Mouse (Mus musculus): ENCODE results near the gene Fbxw24. TPM values are rescaled to one million over a fixed set of nuclear protein-coding genes. Genes with fewer than 3 reads are reported as not detected.
"Not testable (repeated sequence)": the region's sequence is repeated elsewhere in the genome, so short reads cannot be mapped to it uniquely, and the experiment has no call there.

Fbxw24 gene
- polyA plus RNA-seq (2014; fragmentation: Nextera tagmentation; extraction: Ambion mirVana) = not detected in 2 replicates

DNA sequence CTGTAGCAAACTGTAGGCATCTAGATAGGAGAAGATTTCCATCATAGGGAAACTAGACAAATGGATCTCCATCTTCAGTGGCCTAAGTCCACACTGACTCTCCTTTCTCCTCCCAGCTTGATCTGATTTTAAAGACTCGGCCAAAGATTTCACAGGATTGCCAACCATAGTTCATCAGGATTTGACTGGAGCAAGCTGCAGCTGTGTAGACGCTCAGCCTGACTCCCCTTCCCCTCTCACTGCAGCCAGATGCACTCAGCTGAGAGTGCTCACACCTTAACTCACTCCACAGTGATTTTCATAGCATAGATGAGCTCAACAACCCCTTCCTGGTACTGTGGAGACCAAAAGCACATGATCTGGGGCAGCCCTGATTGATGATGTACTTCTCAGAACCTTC lies at the start of gene Fbxw24:
TSS of gene Fbxw24 (minus strand) at position 101 of the 400 bp plus-strand sequence.
- not testable (repeated sequence) for H3K27me3 ChIP-seq (replicated peaks; ENCODE audit: control insufficient read depth, insufficient read depth, low read length); H3K36me3 ChIP-seq (ENCODE audit: control insufficient read depth, insufficient read depth, low read length); DNase-seq (ENCODE audit: low spot score); H3K9ac ChIP-seq (ENCODE audit: low read depth, low read length); ATAC-seq (replicated peaks; ENCODE audit: low FRiP score); H3K4me2 ChIP-seq; H3K27ac ChIP-seq (ENCODE audit: low read depth, low read length); H3K4me1 ChIP-seq (replicated peaks; ENCODE audit: control insufficient read depth, insufficient read depth, low read length); H3K9me3 ChIP-seq (ENCODE audit: control insufficient read depth, low read length); H3K4me3 ChIP-seq (ENCODE audit: low read depth, low read length)
- WGBS = 76% methylated on average over 2 of the region's 2 CpGs

DNA sequence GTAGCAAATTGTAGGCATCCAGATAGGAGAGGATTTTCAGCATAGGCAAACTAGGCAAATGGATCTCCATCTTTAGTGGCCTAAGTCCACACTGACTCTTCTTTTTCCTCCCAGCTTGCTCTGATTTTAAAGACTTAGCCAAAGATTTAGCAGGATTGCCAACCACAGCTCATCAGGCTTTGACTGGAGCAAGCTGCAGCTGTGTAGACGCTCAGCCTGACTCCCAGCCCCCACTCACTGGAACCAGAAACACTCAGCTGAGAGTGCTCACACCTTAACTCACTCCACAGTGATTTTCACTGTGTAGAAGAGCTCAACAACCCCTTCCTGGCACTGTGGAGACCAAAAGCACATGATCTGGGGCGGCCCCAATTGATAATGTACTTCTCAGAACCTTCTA lies 38.7 kb upstream of the Fbxw24 start, which contains the start of gene Fbxw25:
TSS of gene Fbxw25 (minus strand) at position 101 of the 400 bp plus-strand sequence.
- not testable (repeated sequence) for H3K9me3 ChIP-seq (ENCODE audit: control insufficient read depth, low read length); DNase-seq (ENCODE audit: low spot score); H3K27me3 ChIP-seq (replicated peaks; ENCODE audit: control insufficient read depth, insufficient read depth, low read length); H3K4me1 ChIP-seq (replicated peaks; ENCODE audit: control insufficient read depth, insufficient read depth, low read length); H3K27ac ChIP-seq (ENCODE audit: low read depth, low read length); H3K4me3 ChIP-seq (ENCODE audit: low read depth, low read length); ATAC-seq (replicated peaks; ENCODE audit: low FRiP score); H3K9ac ChIP-seq (ENCODE audit: low read depth, low read length); H3K36me3 ChIP-seq (ENCODE audit: control insufficient read depth, insufficient read depth, low read length); H3K4me2 ChIP-seq
- 59% methylated on average over 2 of the region's 2 CpGs for WGBS

DNA sequence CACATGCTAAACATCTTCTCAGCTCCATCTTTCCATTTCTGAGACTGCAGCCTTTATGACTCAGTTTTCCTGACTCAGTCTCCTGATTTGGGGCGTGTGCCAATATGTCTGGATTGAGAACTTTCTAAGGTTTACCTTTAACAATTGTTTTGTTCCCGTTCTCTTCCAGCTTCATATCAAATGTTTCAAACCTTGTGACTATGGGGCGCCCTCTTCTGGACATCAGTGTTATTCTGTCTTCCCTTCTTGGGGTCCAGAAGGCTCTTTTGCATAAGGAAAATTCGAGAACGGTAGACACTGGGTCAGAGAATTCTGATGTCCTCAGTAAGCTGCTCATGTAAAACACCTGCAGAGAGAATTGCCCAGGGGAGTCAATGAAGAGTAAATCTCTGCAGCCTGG lies 19.0 kb downstream of the Fbxw24 start:
- WGBS = 37% methylated on average over 5 of the region's 5 CpGs
- H3K36me3 ChIP-seq (ENCODE audit: control insufficient read depth, insufficient read depth, low read length); H3K9me3 ChIP-seq (ENCODE audit: control insufficient read depth, low read length); H3K27ac ChIP-seq (ENCODE audit: low read depth, low read length); H3K27me3 ChIP-seq (replicated peaks; ENCODE audit: control insufficient read depth, insufficient read depth, low read length); ATAC-seq (replicated peaks; ENCODE audit: low FRiP score); H3K4me1 ChIP-seq (replicated peaks; ENCODE audit: control insufficient read depth, insufficient read depth, low read length); H3K4me3 ChIP-seq (ENCODE audit: low read depth, low read length); DNase-seq (ENCODE audit: low spot score); H3K4me2 ChIP-seq; H3K9ac ChIP-seq (ENCODE audit: low read depth, low read length): not testable (repeated sequence)

DNA sequence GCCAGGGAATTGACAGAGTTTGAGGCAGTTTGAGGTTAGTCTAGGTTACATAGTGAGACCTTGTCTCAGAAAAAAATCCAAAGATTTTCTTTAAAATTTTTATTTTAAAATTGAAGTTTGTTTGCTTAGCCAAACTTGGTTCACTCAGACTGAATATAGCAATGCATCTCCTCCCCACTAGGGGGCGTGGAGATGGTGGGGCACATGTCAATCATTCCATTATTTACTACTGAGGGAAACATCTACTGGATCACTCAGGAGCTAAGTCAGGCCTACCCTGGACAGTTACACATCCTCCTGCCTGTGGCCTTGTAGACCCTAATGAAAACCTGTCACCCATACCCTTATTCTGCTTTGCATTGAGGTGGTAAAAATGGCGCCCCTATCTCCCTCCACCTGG lies 23.7 kb downstream of the Fbxw24 start:
- not testable (repeated sequence) for H3K4me2 ChIP-seq; H3K27ac ChIP-seq (ENCODE audit: low read depth, low read length); H3K9ac ChIP-seq (ENCODE audit: low read depth, low read length); H3K4me1 ChIP-seq (replicated peaks; ENCODE audit: control insufficient read depth, insufficient read depth, low read length); H3K36me3 ChIP-seq (ENCODE audit: control insufficient read depth, insufficient read depth, low read length); H3K9me3 ChIP-seq (ENCODE audit: control insufficient read depth, low read length); H3K27me3 ChIP-seq (replicated peaks; ENCODE audit: control insufficient read depth, insufficient read depth, low read length); DNase-seq (ENCODE audit: low spot score); H3K4me3 ChIP-seq (ENCODE audit: low read depth, low read length); ATAC-seq (replicated peaks; ENCODE audit: low FRiP score)
- 53% methylated on average over 2 of the region's 2 CpGs for WGBS

DNA sequence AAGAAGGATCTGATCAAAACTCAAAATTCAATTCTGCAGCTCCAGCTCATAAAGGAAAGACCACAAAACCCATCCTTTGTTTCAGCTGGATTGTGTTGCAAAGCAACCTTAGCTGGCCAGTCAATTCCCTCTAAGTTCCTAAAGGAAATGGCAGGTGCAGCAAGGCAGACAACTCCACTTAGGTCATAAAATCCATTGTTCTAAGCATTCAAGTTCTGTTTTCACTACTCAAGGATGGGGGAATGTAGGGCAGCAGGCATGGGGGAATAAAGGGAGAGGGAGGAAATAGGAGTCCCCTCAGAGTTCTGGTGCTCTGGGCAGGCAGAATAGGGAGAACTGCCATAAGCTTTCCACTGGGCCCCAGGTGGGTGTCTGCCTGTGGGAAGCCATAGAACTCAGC lies 28.6 kb downstream of the Fbxw24 start:
- no peak for DNase-seq (ENCODE audit: low spot score)
- H3K27ac ChIP-seq (ENCODE audit: low read depth, low read length) = no peak overlapping the region
- H3K4me1 ChIP-seq (replicated peaks; ENCODE audit: control insufficient read depth, insufficient read depth, low read length) = no peaks in the 10 kb centered on the region
- H3K36me3 ChIP-seq (ENCODE audit: control insufficient read depth, insufficient read depth, low read length) = no peaks in the 10 kb centered on the region
- no peak overlapping the region for H3K4me3 ChIP-seq (ENCODE audit: low read depth, low read length)
- no peak overlapping the region for H3K9ac ChIP-seq (ENCODE audit: low read depth, low read length)
- H3K4me2 ChIP-seq = no peak overlapping the region
- no peaks in the 10 kb centered on the region for H3K9me3 ChIP-seq (ENCODE audit: control insufficient read depth, low read length)
- ATAC-seq (replicated peaks; ENCODE audit: low FRiP score) = no peak
- no peaks in the 10 kb centered on the region for H3K27me3 ChIP-seq (replicated peaks; ENCODE audit: control insufficient read depth, insufficient read depth, low read length)

DNA sequence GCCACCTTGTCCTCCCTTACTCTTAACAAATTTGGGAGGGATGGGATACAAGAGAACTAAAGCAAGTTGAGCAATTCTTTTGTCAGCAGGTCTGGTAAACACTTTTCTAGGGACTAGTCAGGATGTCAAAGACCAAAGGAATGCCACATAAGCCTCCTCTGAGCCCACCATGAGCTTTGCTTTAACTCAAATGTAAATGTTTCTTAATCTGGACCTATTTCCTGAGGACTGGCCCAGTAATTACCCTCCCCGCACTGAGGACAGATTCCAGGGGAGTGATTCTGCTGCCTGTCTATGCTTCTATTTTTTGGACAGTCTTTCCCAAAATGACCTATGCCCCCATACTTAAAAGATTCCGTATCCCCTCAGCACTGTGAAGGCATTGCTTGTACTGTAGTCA lies 31.0 kb downstream of the Fbxw24 start:
- H3K9me3 ChIP-seq (ENCODE audit: control insufficient read depth, low read length) = no peaks in the 10 kb centered on the region
- no peaks in the 10 kb centered on the region for H3K27me3 ChIP-seq (replicated peaks; ENCODE audit: control insufficient read depth, insufficient read depth, low read length)
- no peaks in the 10 kb centered on the region for H3K36me3 ChIP-seq (ENCODE audit: control insufficient read depth, insufficient read depth, low read length)
- WGBS = 82% methylated on average over 2 of the region's 2 CpGs
- no peak for DNase-seq (ENCODE audit: low spot score)
- H3K27ac ChIP-seq (ENCODE audit: low read depth, low read length) = no peak overlapping the region
- H3K4me2 ChIP-seq = no peak overlapping the region
- no peak overlapping the region for H3K9ac ChIP-seq (ENCODE audit: low read depth, low read length)
- no peak overlapping the region for H3K4me3 ChIP-seq (ENCODE audit: low read depth, low read length)
- no peaks in the 10 kb centered on the region for H3K4me1 ChIP-seq (replicated peaks; ENCODE audit: control insufficient read depth, insufficient read depth, low read length)
- ATAC-seq (replicated peaks; ENCODE audit: low FRiP score) = no peak

DNA sequence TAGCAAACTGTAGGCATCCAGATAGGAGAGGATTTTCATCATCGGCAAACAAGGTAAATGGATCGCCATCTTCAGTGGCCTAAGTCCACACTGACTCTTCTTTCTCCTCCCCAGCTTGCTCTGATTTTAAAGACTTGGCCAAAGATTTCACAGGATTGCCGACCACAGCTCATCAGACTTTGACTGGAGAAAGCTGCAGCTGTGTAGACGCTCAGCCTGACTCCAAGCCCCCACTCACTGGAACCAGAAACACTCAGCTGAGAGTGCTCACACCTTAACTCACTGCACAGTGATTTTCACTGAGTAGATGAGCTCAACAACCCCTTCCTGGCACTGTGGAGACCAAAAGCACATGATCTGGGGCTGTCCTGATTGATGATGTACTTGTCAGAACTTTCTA lies 57.7 kb downstream of the Fbxw24 start, which contains the start of gene Fbxw15:
TSS of gene Fbxw15 (minus strand) at position 101 of the 400 bp plus-strand sequence.
- not testable (repeated sequence) for H3K27ac ChIP-seq (ENCODE audit: low read depth, low read length); H3K4me1 ChIP-seq (replicated peaks; ENCODE audit: control insufficient read depth, insufficient read depth, low read length); ATAC-seq (replicated peaks; ENCODE audit: low FRiP score); DNase-seq (ENCODE audit: low spot score); H3K4me3 ChIP-seq (ENCODE audit: low read depth, low read length); H3K4me2 ChIP-seq; H3K9ac ChIP-seq (ENCODE audit: low read depth, low read length); H3K36me3 ChIP-seq (ENCODE audit: control insufficient read depth, insufficient read depth, low read length); H3K9me3 ChIP-seq (ENCODE audit: control insufficient read depth, low read length); H3K27me3 ChIP-seq (replicated peaks; ENCODE audit: control insufficient read depth, insufficient read depth, low read length)
- WGBS = 79% methylated on average over 4 of the region's 4 CpGs

DNA sequence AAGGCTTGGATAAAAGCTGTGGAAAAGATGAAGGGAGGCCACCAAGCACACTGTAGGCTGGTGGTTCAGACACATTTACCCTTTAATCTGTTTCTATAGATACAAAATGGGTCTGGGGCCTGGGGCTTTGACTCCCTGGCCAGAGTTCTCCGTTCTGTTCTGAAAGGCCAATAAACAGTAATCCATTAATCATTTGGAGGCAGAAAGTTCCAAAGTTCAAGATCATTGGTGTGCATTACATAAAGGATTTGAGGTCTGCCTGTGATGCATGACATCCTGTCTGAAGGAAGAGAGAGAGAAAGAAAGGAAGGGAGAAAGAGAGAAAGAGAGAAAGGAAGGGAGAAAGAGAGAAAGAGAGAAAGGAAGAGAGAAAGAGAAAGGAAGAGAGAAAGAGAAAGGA lies 60.3 kb downstream of the Fbxw24 start:
- ATAC-seq (replicated peaks; ENCODE audit: low FRiP score) = no peak
- 65% methylated on average over 1 of the region's 1 CpGs for WGBS

DNA sequence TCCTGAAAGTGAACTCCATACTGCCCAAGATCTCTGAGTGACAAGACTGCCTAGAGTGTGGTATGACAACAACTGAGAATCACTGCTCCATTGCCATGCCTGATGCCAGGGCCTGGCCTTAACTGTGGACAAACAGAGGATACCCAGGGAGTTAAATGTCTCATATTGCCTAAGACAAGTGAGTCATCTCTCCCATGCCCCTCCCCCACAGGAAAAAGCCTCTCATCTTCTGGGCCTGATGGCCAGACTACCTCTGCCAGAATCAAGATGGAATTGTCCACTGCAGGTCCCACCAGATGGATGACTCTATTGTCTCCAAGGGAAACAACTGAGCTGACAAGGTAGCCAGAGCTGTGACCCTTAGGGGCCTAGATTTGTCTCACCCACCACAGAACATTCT lies 63.8 kb downstream of the Fbxw24 start:
- not testable (repeated sequence) for H3K9me3 ChIP-seq (ENCODE audit: control insufficient read depth, low read length); H3K36me3 ChIP-seq (ENCODE audit: control insufficient read depth, insufficient read depth, low read length); H3K4me3 ChIP-seq (ENCODE audit: low read depth, low read length); H3K27me3 ChIP-seq (replicated peaks; ENCODE audit: control insufficient read depth, insufficient read depth, low read length); H3K27ac ChIP-seq (ENCODE audit: low read depth, low read length); H3K4me2 ChIP-seq; ATAC-seq (replicated peaks; ENCODE audit: low FRiP score); H3K9ac ChIP-seq (ENCODE audit: low read depth, low read length); DNase-seq (ENCODE audit: low spot score); H3K4me1 ChIP-seq (replicated peaks; ENCODE audit: control insufficient read depth, insufficient read depth, low read length)

More for the DNA sequence above, 60.3 kb downstream of the Fbxw24 start:
- H3K9ac ChIP-seq (ENCODE audit: low read depth, low read length) = no peak overlapping the region
- no peaks in the 10 kb centered on the region for H3K36me3 ChIP-seq (ENCODE audit: control insufficient read depth, insufficient read depth, low read length)
- H3K4me3 ChIP-seq (ENCODE audit: low read depth, low read length) = no peak overlapping the region
- H3K4me2 ChIP-seq = no peak overlapping the region
- H3K27ac ChIP-seq (ENCODE audit: low read depth, low read length) = no peak overlapping the region
- H3K9me3 ChIP-seq (ENCODE audit: control insufficient read depth, low read length) = no peaks in the 10 kb centered on the region
- no peaks in the 10 kb centered on the region for H3K27me3 ChIP-seq (replicated peaks; ENCODE audit: control insufficient read depth, insufficient read depth, low read length)
- no peak for DNase-seq (ENCODE audit: low spot score)
- H3K4me1 ChIP-seq (replicated peaks; ENCODE audit: control insufficient read depth, insufficient read depth, low read length) = no peaks in the 10 kb centered on the region

Measured in liver, embryonic 11.5 days (tissue).